Mouse (Mus musculus) liver, postnatal 0 days (tissue): ENCODE measurements around the gene Tbc1d5. TPM values are rescaled to one million over a fixed set of nuclear protein-coding genes. Genes with fewer than 3 reads are reported as not detected.

Experiments used
- ATAC-seq: fragments of 200-750 bp; cut with Nextera tagmentation; 2 replicates; pipeline ENCODE4 v1.8.0; 2017; ENCODE audit warnings: mild to moderate bottlenecking, moderate library complexity
- DNase-seq: peaks from one replicate; pipeline ENCODE4 v3.0.0-alpha.2; 2016
- H3K27ac ChIP-seq: fragments of 300-500 bp; sonication (generic); 2 replicates; pipeline ENCODE4 v1.5.1; 2014; ENCODE audit warnings: antibody characterized with exemption, moderate library complexity, mild to moderate bottlenecking, low read depth
- H3K27me3 ChIP-seq: fragments of 300-500 bp; sonication (generic); 2 replicates; pipeline ENCODE4 v1.6.1; 2014; ENCODE audit warnings: low read length, control low read depth, mixed read lengths; ENCODE audit not compliant: insufficient read depth
- H3K36me3 ChIP-seq: fragments of 300-500 bp; sonication (generic); replicated peaks from 2 replicates; pipeline ENCODE4 v1.6.1; 2014; ENCODE audit warnings: mild to moderate bottlenecking, control low read depth, low read length, moderate library complexity, mixed read lengths; ENCODE audit not compliant: insufficient read depth
- H3K4me1 ChIP-seq: fragments of 300-500 bp; sonication (generic); 2 replicates; pipeline ENCODE4 v1.6.1; 2014; ENCODE audit warnings: antibody characterized with exemption, mild to moderate bottlenecking, control low read depth; ENCODE audit not compliant: insufficient read depth
- H3K4me2 ChIP-seq: fragments of 300-500 bp; sonication (generic); 2 replicates; pipeline ENCODE4 v1.6.1; 2014; ENCODE audit warnings: low read depth, mild to moderate bottlenecking, low read length, moderate library complexity, mixed read lengths
- H3K4me3 ChIP-seq: fragments of 300-500 bp; sonication (generic); 2 replicates; pipeline ENCODE4 v1.5.1; 2014; ENCODE audit warnings: low read depth, low read length
- H3K9ac ChIP-seq: fragments of 300-500 bp; sonication (generic); replicated peaks from 2 replicates; pipeline ENCODE4 v1.6.1; 2014; ENCODE audit warnings: mild to moderate bottlenecking, moderate library complexity
- H3K9me3 ChIP-seq: fragments of 300-500 bp; sonication (generic); 2 replicates; pipeline ENCODE4 v1.6.1; 2016; ENCODE audit warnings: mild to moderate bottlenecking, control low read depth, low read length, mixed read lengths
- CTCF ChIP-seq: sonication (generic); IDR thresholded peaks from 2 replicates; pipeline ENCODE4 v1.5.1; 2016; ENCODE audit warnings: antibody characterized with exemption, low read depth
- EP300 ChIP-seq: IDR thresholded peaks from 2 replicates; pipeline ENCODE4 v1.6.1; 2016; ENCODE audit warnings: antibody characterized with exemption, low read depth, mild to moderate bottlenecking
- WGBS: fragments of 180-500 bp; shearing (Covaris S2); extraction: QIAGEN DNeasy Blood & Tissue Kit; methylation state at CpG from one replicate; pipeline ENCODE4 v1.1.7; 2014; ENCODE audit not compliant: insufficient replicate concordance; 5-methylcytosine and 5-hydroxymethylcytosine counted together
- polyA plus RNA-seq: library from polyadenylated mRNA; unstranded; fragments of >200 nt; fragmentation: Nextera tagmentation; extraction: Ambion mirVana; gene quantifications from 2 replicates; pipeline ENCODE4 v1.2.1, GENCODE M21; 2015

Tbc1d5 gene
- polyA plus RNA-seq, 1 experiment from 2014 or later: 2.5 TPM

GRCm38 (mm10) chr17:50889475-50889874, 289.7 kb downstream of the Tbc1d5 start:
- ATAC-seq: no peak
- H3K27ac ChIP-seq: no peak overlapping the region
- no peaks in the 10 kb centered on the region for H3K4me1 ChIP-seq
- H3K9ac ChIP-seq: no peak overlapping the region
- no peaks in the 10 kb centered on the region for H3K27me3 ChIP-seq
- no peak overlapping the region for H3K4me3 ChIP-seq
- no peak overlapping the region for H3K4me2 ChIP-seq
- H3K9me3 ChIP-seq: no peaks in the 10 kb centered on the region
- no peaks in the 10 kb centered on the region for H3K36me3 ChIP-seq
- WGBS: 69% methylated on average over 1 of the region's 1 CpGs
- no peak for TF ChIP-seq EP300
- TF ChIP-seq CTCF: no peak
- DNase-seq: no peak

DNA sequence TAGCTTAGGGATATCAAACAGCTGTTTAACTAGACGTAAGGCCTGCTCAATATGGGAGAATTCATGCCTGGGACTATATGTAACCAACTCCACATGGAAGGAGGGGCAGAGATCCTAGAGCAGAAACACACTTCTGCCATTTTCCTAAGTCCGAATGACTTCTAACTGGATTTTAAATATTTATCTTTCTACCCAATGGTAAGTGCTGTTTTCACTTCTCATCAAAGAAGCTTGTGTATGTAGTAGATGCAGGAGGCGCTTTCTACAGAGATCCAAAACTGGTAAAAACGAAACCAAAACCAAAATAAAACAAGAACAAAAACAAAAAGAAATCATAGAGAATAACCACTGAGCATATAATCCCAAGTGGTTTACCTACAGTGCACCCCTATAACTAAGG, 299.2 kb downstream of the Tbc1d5 start:
- 0 out of 2 replicates have a peak, but pooled peaks cover 3% of the 10 kb centered on the region for H3K4me1 ChIP-seq
- no peak overlapping the region for H3K27ac ChIP-seq
- no peak for DNase-seq
- no peak for ATAC-seq
- 82% methylated on average over 4 of the region's 4 CpGs for WGBS
- no peaks in the 10 kb centered on the region for H3K9me3 ChIP-seq
- H3K4me3 ChIP-seq: no peak overlapping the region
- TF ChIP-seq CTCF (no peak), EP300 (no peak)
- H3K36me3 ChIP-seq: no peaks in the 10 kb centered on the region
- H3K27me3 ChIP-seq: no peaks in the 10 kb centered on the region
- no peak overlapping the region for H3K4me2 ChIP-seq
- H3K9ac ChIP-seq: no peak overlapping the region

- no peak overlapping the region for H3K27ac ChIP-seq
- ATAC-seq (peak; percentile 74), DNase-seq (no peak)
- 60% methylated on average over 5 of the region's 5 CpGs for WGBS
- H3K9me3 ChIP-seq: no peaks in the 10 kb centered on the region
- no peak overlapping the region for H3K4me2 ChIP-seq
- 0 out of 2 replicates have a peak, but pooled peaks cover 3% of the 10 kb centered on the region for H3K4me1 ChIP-seq
- H3K9ac ChIP-seq: no peak overlapping the region
- TF ChIP-seq CTCF (no peak), EP300 (no peak)
- no peaks in the 10 kb centered on the region for H3K27me3 ChIP-seq
- no peak overlapping the region for H3K4me3 ChIP-seq
- no peaks in the 10 kb centered on the region for H3K36me3 ChIP-seq
These were observed 302.7 kb downstream of the Tbc1d5 start for GRCm38 (mm10) chr17:50876451-50876850.

DNA sequence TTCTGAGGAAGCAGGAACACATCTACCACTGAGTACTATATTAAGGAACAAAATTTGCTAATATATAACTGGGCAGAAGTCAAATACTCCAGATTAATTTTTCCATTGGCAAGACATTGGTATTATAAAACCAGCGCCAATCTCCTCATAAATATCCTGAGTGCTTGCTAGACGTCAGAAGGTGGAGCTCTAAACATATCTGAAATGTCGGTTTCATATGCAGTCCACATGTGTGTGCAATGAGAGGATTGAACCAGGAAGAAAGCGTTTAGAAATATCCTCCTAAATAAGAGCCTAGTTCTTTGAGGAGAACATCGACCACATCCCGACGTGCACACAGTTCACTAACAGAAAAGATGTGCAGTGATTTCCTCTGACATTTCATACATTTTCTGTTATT, 305.1 kb downstream of the Tbc1d5 start:
- Histone ChIP-seq H3K9ac (no peak overlapping the region), H3K4me3 (no peak overlapping the region), H3K27me3 (no peaks in the 10 kb centered on the region), H3K9me3 (no peaks in the 10 kb centered on the region), H3K27ac (no peak overlapping the region), H3K4me2 (no peak overlapping the region), H3K36me3 (no peaks in the 10 kb centered on the region), H3K4me1 (0 out of 2 replicates have a peak, but pooled peaks cover 3% of the 10 kb centered on the region)
- ATAC-seq (no peak), DNase-seq (no peak)
- peak; percentile 28; the same call in 1 of the 2 replicates for TF ChIP-seq CTCF
- no peak for TF ChIP-seq EP300
- 68% methylated on average over 7 of the region's 7 CpGs for WGBS

- Histone ChIP-seq H3K4me2 (no peak overlapping the region), H3K4me1 (0 out of 2 replicates have a peak, but pooled peaks cover 3% of the 10 kb centered on the region), H3K9me3 (no peaks in the 10 kb centered on the region), H3K27ac (no peak overlapping the region), H3K27me3 (no peaks in the 10 kb centered on the region), H3K4me3 (no peak overlapping the region), H3K36me3 (no peaks in the 10 kb centered on the region), H3K9ac (no peak overlapping the region)
- DNase-seq (no peak), ATAC-seq (no peak)
- TF ChIP-seq EP300 (no peak), CTCF (no peak)
- 63% methylated on average over 4 of the region's 4 CpGs for WGBS
These were observed 306.6 kb downstream of the Tbc1d5 start for GRCm38 (mm10) chr17:50872600-50872999.

- Histone ChIP-seq H3K9me3 (no peaks in the 10 kb centered on the region), H3K4me1 (no peaks in the 10 kb centered on the region), H3K4me3 (no peak overlapping the region), H3K27ac (no peak overlapping the region), H3K27me3 (no peaks in the 10 kb centered on the region), H3K4me2 (no peak overlapping the region), H3K36me3 (no peaks in the 10 kb centered on the region), H3K9ac (no peak overlapping the region)
- no peak for TF ChIP-seq CTCF
- no peak for TF ChIP-seq EP300
- DNase-seq (no peak), ATAC-seq (no peak)
- 75% methylated on average over 3 of the region's 3 CpGs for WGBS
These were observed 311.9 kb downstream of the Tbc1d5 start for GRCm38 (mm10) chr17:50867297-50867696.

DNA sequence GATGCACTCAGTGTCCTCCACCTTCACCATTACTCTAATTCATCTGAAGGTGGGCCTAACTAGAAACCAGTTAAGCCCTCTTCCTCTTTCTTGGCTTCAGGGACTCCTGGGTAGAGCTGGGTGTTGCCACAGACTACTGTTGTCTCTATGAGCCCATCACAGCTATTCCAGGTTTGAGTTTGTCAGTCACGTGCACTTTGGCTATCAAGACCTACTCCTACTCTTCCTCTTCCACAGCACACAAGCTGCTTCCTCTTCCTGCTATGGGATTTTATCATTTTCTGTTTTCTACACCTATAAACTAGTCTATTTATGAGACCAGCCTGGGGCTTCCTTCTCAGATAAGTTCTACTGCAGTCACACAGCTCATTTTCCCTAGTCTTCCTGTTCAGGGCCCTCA, 314.4 kb downstream of the Tbc1d5 start:
- DNase-seq (no peak), ATAC-seq (no peak)
- H3K9me3 ChIP-seq: no peaks in the 10 kb centered on the region
- TF ChIP-seq CTCF (no peak), EP300 (no peak)
- no peak overlapping the region for H3K27ac ChIP-seq
- no peaks in the 10 kb centered on the region for H3K4me1 ChIP-seq
- WGBS: 39% methylated on average over 1 of the region's 1 CpGs
- no peaks in the 10 kb centered on the region for H3K36me3 ChIP-seq
- no peak overlapping the region for H3K4me3 ChIP-seq
- H3K27me3 ChIP-seq: no peaks in the 10 kb centered on the region
- H3K4me2 ChIP-seq: no peak overlapping the region
- no peak overlapping the region for H3K9ac ChIP-seq
